Mouse (Mus musculus): ENCODE measurements at regions not wholly inside any gene's neighbourhood (a gene's known extent, or its start where the extent isn't known, plus 50 kb on each side); places are given as distances from the start of the nearest gene placed in this dataset.

- in situ Hi-C loops (cut with MboI, MseI), result no loop called here
Observed at GRCm38 (mm10) chr5:118967718-118968117, 407.2 kb downstream of the Med13l start.

- in situ Hi-C loops (cut with MboI, MseI), result no loop called here
Observed at GRCm38 (mm10) chr5:118975147-118975546, 414.7 kb downstream of the Med13l start.

GRCm38 (mm10) chr5:118978921-118979630 lies 418.6 kb downstream of the Med13l start:
- in situ Hi-C loops (cut with MboI, MseI), result no loop called here

- in situ Hi-C loops (cut with MboI, MseI), result no loop called here
Observed at GRCm38 (mm10) chr5:118981046-118981445, 420.6 kb downstream of the Med13l start.

- in situ Hi-C loops (cut with MboI, MseI), result no loop called here
Observed at GRCm38 (mm10) chr5:118984251-118984650, 423.8 kb downstream of the Med13l start.

GRCm38 (mm10) chr5:118984797-118985408 lies 424.4 kb downstream of the Med13l start:
- in situ Hi-C loops (cut with MboI, MseI), result no loop called here

GRCm38 (mm10) chr5:118987376-118988000 lies 427.0 kb downstream of the Med13l start:
- in situ Hi-C loops (cut with MboI, MseI), result no loop called here

GRCm38 (mm10) chr5:118999124-118999523 lies 438.6 kb downstream of the Med13l start:
- in situ Hi-C loops (cut with MboI, MseI), result no loop called here

GRCm38 (mm10) chr5:119005825-119006471 lies 445.5 kb downstream of the Med13l start:
- in situ Hi-C loops (cut with MboI, MseI), result no loop called here

- in situ Hi-C loops (cut with MboI, MseI), result no loop called here
Observed at GRCm38 (mm10) chr5:119010048-119010447, 449.6 kb downstream of the Med13l start.

- in situ Hi-C loops (cut with MboI, MseI), result no loop called here
Observed at GRCm38 (mm10) chr5:119015181-119015580, 454.7 kb downstream of the Med13l start.

- in situ Hi-C loops (cut with MboI, MseI), result no loop called here
Observed at GRCm38 (mm10) chr5:119015606-119016255, 455.3 kb downstream of the Med13l start.

GRCm38 (mm10) chr5:119016420-119016819 lies 455.9 kb downstream of the Med13l start:
- in situ Hi-C loops (cut with MboI, MseI), result no loop called here

- in situ Hi-C loops (cut with MboI, MseI), result no loop called here
Observed at GRCm38 (mm10) chr5:119023947-119024346, 463.5 kb downstream of the Med13l start.

GRCm38 (mm10) chr5:119032051-119032450 lies 471.6 kb downstream of the Med13l start:
- in situ Hi-C loops (cut with MboI, MseI), result no loop called here

- in situ Hi-C loops (cut with MboI, MseI), result no loop called here
Observed at GRCm38 (mm10) chr5:119044548-119044947, 484.1 kb downstream of the Med13l start.

GRCm38 (mm10) chr5:119047581-119047980 lies 487.1 kb downstream of the Med13l start:
- in situ Hi-C loops (cut with MboI, MseI), result no loop called here

GRCm38 (mm10) chr5:119052354-119052996 lies 492.0 kb downstream of the Med13l start:
- in situ Hi-C loops (cut with MboI, MseI), result no loop called here

- in situ Hi-C loops (cut with MboI, MseI), result no loop called here
Observed at GRCm38 (mm10) chr5:119053738-119054137, 493.3 kb downstream of the Med13l start.

GRCm38 (mm10) chr5:119054393-119054792 lies 493.9 kb downstream of the Med13l start:
- in situ Hi-C loops (cut with MboI, MseI), result no loop called here

GRCm38 (mm10) chr5:119055430-119055829 lies 495.0 kb downstream of the Med13l start:
- in situ Hi-C loops (cut with MboI, MseI), result no loop called here

All from T-helper 2 cell (primary cell).